Mouse (Mus musculus) G1E (cell line): ENCODE measurements at regions not wholly inside any gene's neighbourhood (a gene's known extent, or its start where the extent isn't known, plus 50 kb on each side); places are given as distances from the start of the nearest gene placed in this dataset.

ENCODE experiments used
- CTCF ChIP-seq: IDR thresholded peaks from 2 replicates; pipeline ENCODE4 v1.5.1; 2012; ENCODE audit warnings: low read depth, low read length, inconsistent platforms, mixed read lengths
- GATA1 ChIP-seq: IDR thresholded peaks from 2 replicates; pipeline ENCODE4 v1.6.1; 2012; ENCODE audit warnings: borderline replicate concordance, low read length, inconsistent platforms, mixed read lengths
- POLR2AphosphoS5 ChIP-seq: IDR thresholded peaks from 2 replicates; pipeline ENCODE4 v1.6.1; 2012; ENCODE audit warnings: low read depth, low read length, inconsistent platforms; ENCODE audit not compliant: insufficient replicate concordance
- TAL1 ChIP-seq: conservative IDR thresholded peaks from 2 replicates; pipeline ENCODE4 v1.6.1; 2012; ENCODE audit warnings: low read depth, low read length, inconsistent platforms, mixed read lengths

DNA sequence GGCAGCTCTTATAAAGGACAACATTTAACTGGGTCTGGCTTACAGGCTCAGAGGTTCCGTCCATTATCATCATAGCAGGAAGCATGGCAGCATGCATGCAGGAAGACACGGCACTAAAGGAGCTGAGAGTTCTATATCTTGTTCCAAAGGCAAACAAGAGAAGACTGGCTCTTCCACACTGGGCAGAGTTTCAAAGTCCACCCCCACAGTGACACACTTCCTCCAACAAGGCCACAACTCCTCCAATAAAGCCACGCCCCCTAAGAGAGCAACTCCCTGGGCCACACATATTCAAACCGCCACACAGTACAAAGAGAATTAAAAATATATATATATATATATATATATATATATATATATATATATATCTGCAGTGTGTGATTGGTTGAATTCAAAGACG lies 105.8 kb upstream of the Spata13 start:
- TF ChIP-seq CTCF (no peak), TAL1 (no peak), GATA1 (no peak), POLR2AphosphoS5 (no peak)
